Mouse (Mus musculus) hindbrain, embryonic 13.5 days (tissue): ENCODE data around the gene Slc51a. TPM values are rescaled to one million over a fixed set of nuclear protein-coding genes. Genes with fewer than 3 reads are reported as not detected.

ENCODE experiments used
- ATAC-seq: fragments of 200-750 bp; cut with Nextera tagmentation; 2 replicates; pipeline ENCODE4 v1.8.0; 2017; ENCODE audit warnings: moderate TSS enrichment; ENCODE audit not compliant: low FRiP score
- H3K27ac ChIP-seq: fragments of 300-500 bp; sonication (generic); 2 replicates; pipeline ENCODE4 v1.5.1; 2015; ENCODE audit warnings: inconsistent platforms, mild to moderate bottlenecking, moderate library complexity
- H3K27me3 ChIP-seq: fragments of 300-500 bp; sonication (generic); 2 replicates; pipeline ENCODE4 v1.6.1; 2015; ENCODE audit warnings: mild to moderate bottlenecking, inconsistent platforms
- H3K36me3 ChIP-seq: fragments of 300-500 bp; sonication (generic); 2 replicates; pipeline ENCODE4 v1.6.1; 2015; ENCODE audit warnings: mild to moderate bottlenecking, inconsistent platforms
- H3K4me1 ChIP-seq: fragments of 300-500 bp; sonication (generic); replicated peaks from 2 replicates; pipeline ENCODE4 v1.6.1; 2015; ENCODE audit warnings: inconsistent platforms
- H3K4me2 ChIP-seq: fragments of 300-500 bp; sonication (generic); 2 replicates; pipeline ENCODE4 v1.6.1; 2015; ENCODE audit warnings: inconsistent platforms, mild to moderate bottlenecking, moderate library complexity
- H3K4me3 ChIP-seq: fragments of 300-500 bp; sonication (generic); 2 replicates; pipeline ENCODE4 v1.5.1; 2015; ENCODE audit warnings: mild to moderate bottlenecking, inconsistent platforms
- H3K9ac ChIP-seq: fragments of 300-500 bp; sonication (generic); 2 replicates; pipeline ENCODE4 v1.6.1; 2015; ENCODE audit warnings: mild to moderate bottlenecking, inconsistent platforms
- H3K9me3 ChIP-seq: fragments of 300-500 bp; sonication (generic); 2 replicates; pipeline ENCODE4 v1.6.1; 2016; ENCODE audit warnings: inconsistent platforms
- WGBS: fragments of 180-500 bp; shearing (Covaris S2); methylation state at CpG from one replicate; pipeline ENCODE4 v1.1.7; 2015; 5-methylcytosine and 5-hydroxymethylcytosine counted together
- polyA plus RNA-seq: library from polyadenylated mRNA; unstranded; fragments of >200 nt; fragmentation: Nextera tagmentation; extraction: Ambion mirVana; gene quantifications from 2 replicates; pipeline ENCODE4 v1.2.1, GENCODE M21; 2015

Gene Slc51a
- polyA plus RNA-seq, 1 experiment from 2014 or later, result 0.13 TPM

DNA sequence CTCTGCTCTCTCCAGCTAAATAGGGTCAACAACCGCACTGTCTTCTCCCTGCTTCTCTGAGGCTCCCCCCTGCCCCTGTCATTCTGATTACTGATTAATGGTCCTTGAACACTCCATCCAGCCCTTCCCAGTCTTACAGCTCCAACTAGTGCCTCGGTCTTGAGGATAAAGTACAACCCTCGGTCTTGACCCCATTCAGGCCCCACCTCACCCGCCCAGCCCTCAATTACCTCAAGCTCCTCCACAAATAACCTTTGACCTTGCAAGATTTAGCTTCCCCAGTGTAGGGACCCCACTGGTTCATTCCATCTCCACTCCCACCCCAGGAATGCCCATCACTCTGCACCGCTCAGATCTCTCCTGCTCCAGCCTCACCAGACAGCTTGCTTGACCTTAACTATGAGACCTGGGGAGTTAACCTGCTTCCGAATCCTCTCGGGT, 3.2 kb downstream of the Slc51a start:
- no peaks in the 10 kb centered on the region for H3K36me3 ChIP-seq
- no peak overlapping the region for H3K27ac ChIP-seq
- no peak overlapping the region for H3K4me2 ChIP-seq
- no peaks in the 10 kb centered on the region for H3K4me1 ChIP-seq
- WGBS, result 47% methylated on average over 7 of the region's 7 CpGs
- ATAC-seq, result no peak
- no peaks in the 10 kb centered on the region for H3K9me3 ChIP-seq
- H3K27me3 ChIP-seq, result 0 out of 2 replicates have a peak, but pooled peaks cover 2% of the 10 kb centered on the region
- no peak overlapping the region for H3K9ac ChIP-seq
- no peak overlapping the region for H3K4me3 ChIP-seq

- 75% methylated on average over 2 of the region's 2 CpGs for WGBS
- peaks cover 7% of the 10 kb centered on the region; the same call in 1 of the 2 replicates for H3K36me3 ChIP-seq
- ATAC-seq, result no peak
Measured at GRCm38 (mm10) chr16:32479415-32479814, 8.3 kb downstream of the Slc51a start.

GRCm38 (mm10) chr16:32477315-32477714, 10.4 kb downstream of the Slc51a start:
- 90% methylated on average over 6 of the region's 6 CpGs for WGBS
- ATAC-seq, result no peak

More at GRCm38 (mm10) chr16:32479415-32479814, 8.3 kb downstream of the Slc51a start:
- Histone ChIP-seq H3K9ac (no peak overlapping the region), H3K9me3 (no peaks in the 10 kb centered on the region), H3K27ac (no peak overlapping the region), H3K27me3 (no peaks in the 10 kb centered on the region), H3K4me3 (no peak overlapping the region), H3K4me2 (no peak overlapping the region), H3K4me1 (no peaks in the 10 kb centered on the region)

GRCm38 (mm10) chr16:32472276-32473015, 15.2 kb downstream of the Slc51a start:
- H3K27ac ChIP-seq, result no peak overlapping the region
- no peak overlapping the region for H3K4me3 ChIP-seq
- no peak for ATAC-seq
- H3K4me2 ChIP-seq, result no peak overlapping the region
- WGBS, result 69% methylated on average over 7 of the region's 7 CpGs
- no peaks in the 10 kb centered on the region for H3K4me1 ChIP-seq
- H3K9me3 ChIP-seq, result no peaks in the 10 kb centered on the region
- H3K27me3 ChIP-seq, result no peaks in the 10 kb centered on the region
- H3K36me3 ChIP-seq, result peaks cover 69% of the 10 kb centered on the region
- no peak overlapping the region for H3K9ac ChIP-seq

More at GRCm38 (mm10) chr16:32477315-32477714, 10.4 kb downstream of the Slc51a start:
- no peak overlapping the region for H3K27ac ChIP-seq
- H3K4me1 ChIP-seq, result no peaks in the 10 kb centered on the region
- H3K36me3 ChIP-seq, result peaks cover 26% of the 10 kb centered on the region
- H3K4me2 ChIP-seq, result no peak overlapping the region
- no peaks in the 10 kb centered on the region for H3K27me3 ChIP-seq
- no peak overlapping the region for H3K9ac ChIP-seq
- H3K9me3 ChIP-seq, result no peaks in the 10 kb centered on the region
- H3K4me3 ChIP-seq, result no peak overlapping the region

DNA sequence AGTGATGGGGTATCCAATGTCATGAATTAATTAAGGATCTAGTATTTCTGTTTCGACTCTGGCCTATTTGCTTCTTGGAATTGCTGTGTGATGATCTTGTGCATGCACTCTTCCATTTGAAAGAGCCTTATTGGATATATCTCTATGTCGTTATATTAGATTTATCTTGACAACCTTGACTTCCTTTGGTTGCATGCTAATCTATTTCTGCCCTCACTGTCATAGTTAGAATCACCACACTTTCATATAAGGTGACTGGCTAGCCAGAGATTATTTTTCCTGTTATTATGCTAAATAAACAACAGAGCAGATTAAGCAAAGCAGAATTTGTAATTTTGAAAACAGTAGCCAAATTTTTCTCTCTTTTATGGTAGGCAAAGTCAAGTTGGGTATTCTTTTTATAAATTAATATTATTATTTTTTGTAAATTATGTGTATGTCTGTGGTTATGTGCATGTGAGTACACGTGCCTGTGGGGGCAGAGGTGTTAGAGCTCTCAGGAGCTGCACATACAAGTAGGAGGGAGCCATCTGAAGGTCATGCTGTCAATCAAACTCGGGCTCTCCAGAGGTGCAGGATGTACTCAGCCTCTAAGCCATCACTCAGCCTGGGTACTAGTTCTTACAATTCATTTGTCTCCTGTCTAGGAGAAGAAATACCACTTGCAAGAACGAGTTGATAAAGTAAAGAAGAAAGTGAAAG, 18.1 kb downstream of the Slc51a start:
- Histone ChIP-seq H3K36me3 (peaks cover 79% of the 10 kb centered on the region), H3K4me1 (no peaks in the 10 kb centered on the region), H3K4me2 (no peak overlapping the region), H3K4me3 (no peak overlapping the region), H3K9me3 (no peaks in the 10 kb centered on the region), H3K27me3 (no peaks in the 10 kb centered on the region), H3K27ac (no peak overlapping the region), H3K9ac (no peak overlapping the region)
- WGBS, result 81% methylated on average over 5 of the region's 5 CpGs
- no peak for ATAC-seq

GRCm38 (mm10) chr16:32468488-32468887, 19.2 kb downstream of the Slc51a start:
- Histone ChIP-seq H3K9me3 (no peaks in the 10 kb centered on the region), H3K9ac (no peak overlapping the region), H3K4me3 (no peak overlapping the region), H3K27me3 (no peaks in the 10 kb centered on the region), H3K36me3 (peaks cover 82% of the 10 kb centered on the region), H3K27ac (no peak overlapping the region), H3K4me2 (no peak overlapping the region), H3K4me1 (no peaks in the 10 kb centered on the region)
- 69% methylated on average over 3 of the region's 3 CpGs for WGBS
- no peak for ATAC-seq

GRCm38 (mm10) chr16:32464908-32465307, 22.8 kb downstream of the Slc51a start:
- Histone ChIP-seq H3K27me3 (no peaks in the 10 kb centered on the region), H3K9me3 (no peaks in the 10 kb centered on the region), H3K4me1 (no peaks in the 10 kb centered on the region), H3K27ac (no peak overlapping the region), H3K4me3 (no peak overlapping the region), H3K9ac (no peak overlapping the region), H3K36me3 (peaks cover 62% of the 10 kb centered on the region), H3K4me2 (no peak overlapping the region)
- ATAC-seq, result no peak
- 0% methylated on average over 1 of the region's 1 CpGs for WGBS

GRCm38 (mm10) chr16:32463426-32463825, 24.3 kb downstream of the Slc51a start:
- Histone ChIP-seq H3K4me1 (no peaks in the 10 kb centered on the region), H3K27me3 (no peaks in the 10 kb centered on the region), H3K4me3 (no peak overlapping the region), H3K27ac (no peak overlapping the region), H3K9me3 (no peaks in the 10 kb centered on the region), H3K4me2 (no peak overlapping the region), H3K36me3 (peaks cover 53% of the 10 kb centered on the region), H3K9ac (no peak overlapping the region)
- WGBS, result 92% methylated on average over 2 of the region's 2 CpGs
- no peak for ATAC-seq

DNA sequence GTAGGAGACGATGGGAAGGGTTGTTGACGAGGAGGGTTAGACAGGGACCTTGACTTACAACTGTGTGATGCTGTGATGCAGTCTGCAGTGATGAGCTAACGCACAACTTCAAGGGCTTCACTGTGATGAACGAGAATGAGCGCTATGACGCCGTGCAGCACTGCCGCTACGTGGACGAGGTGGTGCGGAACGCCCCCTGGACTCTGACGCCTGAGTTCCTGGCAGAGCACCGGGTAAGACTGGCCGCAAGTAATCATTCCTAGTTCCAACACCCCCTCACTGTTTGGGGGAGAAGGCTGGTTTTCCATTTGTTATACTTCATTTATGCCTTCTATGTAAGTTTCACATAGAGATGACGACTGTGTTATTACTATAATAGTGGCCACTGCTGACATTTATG, 24.7 kb downstream of the Slc51a start:
- 95% methylated on average over 16 of the region's 16 CpGs for WGBS

GRCm38 (mm10) chr16:32461713-32462112, 26.0 kb downstream of the Slc51a start:
- WGBS, result 94% methylated on average over 5 of the region's 5 CpGs
- Histone ChIP-seq H3K36me3 (peaks cover 41% of the 10 kb centered on the region), H3K27me3 (no peaks in the 10 kb centered on the region), H3K4me1 (no peaks in the 10 kb centered on the region), H3K27ac (no peak overlapping the region), H3K9me3 (no peaks in the 10 kb centered on the region), H3K9ac (no peak overlapping the region), H3K4me3 (no peak overlapping the region), H3K4me2 (no peak overlapping the region)
- no peak for ATAC-seq

More for the DNA sequence above, 24.7 kb downstream of the Slc51a start:
- H3K27me3 ChIP-seq, result no peaks in the 10 kb centered on the region
- H3K4me1 ChIP-seq, result no peaks in the 10 kb centered on the region
- no peak overlapping the region for H3K4me3 ChIP-seq
- no peak overlapping the region for H3K9ac ChIP-seq
- H3K9me3 ChIP-seq, result no peaks in the 10 kb centered on the region
- no peak for ATAC-seq
- H3K4me2 ChIP-seq, result no peak overlapping the region
- no peak overlapping the region for H3K27ac ChIP-seq
- H3K36me3 ChIP-seq, result peaks cover 48% of the 10 kb centered on the region

DNA sequence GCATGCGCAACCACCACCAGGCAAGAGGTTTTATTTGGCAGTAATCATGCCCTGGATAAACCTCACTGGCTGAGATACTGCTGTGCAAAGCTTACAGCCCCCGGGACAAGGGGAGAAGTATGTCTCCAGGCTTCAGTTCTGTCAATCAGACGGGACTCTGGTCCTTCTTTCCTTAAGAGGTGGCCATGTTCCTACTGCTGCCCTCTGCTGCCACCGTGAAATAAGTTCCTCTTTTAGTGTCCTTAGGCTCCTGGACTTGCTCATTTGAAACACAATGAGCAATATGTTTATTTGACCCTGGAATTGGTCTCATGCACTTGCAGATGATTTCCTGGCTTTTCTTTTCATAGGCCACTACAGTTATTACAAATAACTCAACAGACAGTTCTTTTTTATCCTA, 27.2 kb downstream of the Slc51a start:
- Histone ChIP-seq H3K4me1 (no peaks in the 10 kb centered on the region), H3K27ac (no peak overlapping the region)
- 61% methylated on average over 4 of the region's 4 CpGs for WGBS

DNA sequence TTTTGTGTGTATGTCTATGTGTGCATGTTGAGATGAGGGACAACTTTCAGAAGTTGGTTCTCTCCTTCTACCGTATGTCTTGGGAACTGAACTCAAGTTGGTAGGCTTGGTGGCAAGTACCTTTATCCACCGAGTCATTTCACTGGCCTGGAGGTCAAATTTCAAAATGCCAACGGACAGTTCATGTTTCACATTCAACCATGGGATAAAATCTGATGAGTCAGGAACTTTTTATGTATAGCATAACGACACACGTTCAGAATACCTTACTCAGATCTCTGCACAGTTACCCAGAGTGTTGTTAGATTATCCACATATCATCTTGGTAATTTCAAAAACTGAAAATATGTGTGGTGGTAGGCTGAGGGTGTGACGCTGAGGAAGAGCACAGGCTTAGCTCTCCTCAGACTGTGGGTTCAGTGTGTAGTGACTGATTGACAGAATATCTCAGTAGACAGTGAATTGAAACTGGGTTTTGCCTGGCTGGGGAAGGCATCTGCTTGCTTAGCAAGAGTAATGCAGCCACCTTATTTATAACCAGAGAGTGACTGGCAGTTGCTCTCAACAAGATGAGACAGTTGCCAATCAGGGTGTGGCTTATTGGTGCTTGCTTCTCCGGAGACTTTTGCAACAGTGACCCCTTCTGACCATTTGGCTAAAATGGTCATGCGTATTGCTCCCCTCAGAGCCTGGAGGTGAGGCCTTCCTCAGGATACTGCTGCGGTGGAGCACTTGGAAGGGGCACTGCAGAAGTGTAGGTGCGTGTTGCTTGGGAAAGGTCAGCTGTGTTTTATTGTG, 29.9 kb downstream of the Slc51a start:
- Histone ChIP-seq H3K4me3 (no peak overlapping the region), H3K36me3 (peaks cover 47% of the 10 kb centered on the region), H3K4me1 (no peaks in the 10 kb centered on the region), H3K9ac (no peak overlapping the region), H3K4me2 (no peak overlapping the region), H3K27me3 (no peaks in the 10 kb centered on the region), H3K9me3 (no peaks in the 10 kb centered on the region), H3K27ac (no peak overlapping the region)
- no peak for ATAC-seq
- WGBS, result 71% methylated on average over 10 of the region's 10 CpGs

More for the DNA sequence above, 27.2 kb downstream of the Slc51a start:
- H3K36me3 ChIP-seq, result peaks cover 45% of the 10 kb centered on the region
- no peak overlapping the region for H3K4me3 ChIP-seq
- H3K9me3 ChIP-seq, result no peaks in the 10 kb centered on the region
- no peak for ATAC-seq
- H3K9ac ChIP-seq, result no peak overlapping the region
- no peak overlapping the region for H3K4me2 ChIP-seq
- no peaks in the 10 kb centered on the region for H3K27me3 ChIP-seq
